Mouse (Mus musculus): ENCODE measurements around the gene Cphx2.
"Not testable (repeated sequence)": the region's sequence is repeated elsewhere in the genome, so short reads cannot be mapped to it uniquely, and the experiment has no call there.

DNA sequence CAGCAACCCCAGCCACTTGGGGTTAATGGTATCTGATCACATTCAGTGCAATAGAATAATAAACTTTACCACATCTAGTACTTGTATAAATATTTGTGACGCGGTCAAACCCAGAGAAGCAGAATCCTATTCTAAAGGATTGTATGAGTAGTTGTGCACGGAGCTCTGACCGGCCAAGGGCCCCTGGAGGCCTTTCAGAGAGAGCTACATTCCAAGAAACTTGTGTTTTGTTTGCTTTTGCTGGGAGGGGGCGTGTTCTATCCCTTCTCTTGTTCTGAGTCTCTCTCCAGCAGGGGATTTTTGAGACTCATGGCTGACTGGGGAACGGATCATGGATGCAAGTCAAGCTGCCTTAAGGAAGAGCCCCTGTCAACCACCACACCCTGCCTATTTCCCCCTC lies 45.9 kb upstream of the Cphx2 start:
- TF ChIP-seq CTCF, EP300 (IDR thresholded peaks at IDR 0.05; ENCODE audit: low read depth): not testable (repeated sequence)

Data from heart, postnatal 0 days (tissue).